Mouse (Mus musculus) adrenal gland, postnatal 25 days (tissue): ENCODE measurements around the gene Kiss1. TPM values are rescaled to one million over a fixed set of nuclear protein-coding genes. Genes with fewer than 3 reads are reported as not detected.
A peak's percentile ranks its signal among the peaks of the same experiment; 100 is the strongest.
"Not testable (repeated sequence)": the region's sequence is repeated elsewhere in the genome, so short reads cannot be mapped to it uniquely, and the experiment has no call there.

Source experiments
- DNase-seq: peaks from one replicate; pipeline ENCODE4 v3.0.0; 2021; ENCODE audit warnings: mixed read lengths
- total RNA-seq: library from RNA; stranded (reverse); gene quantifications from 2 replicates; pipeline ENCODE4 v1.2.3, GENCODE M21; 2021

Kiss1 gene
- total RNA-seq, 1 experiment from 2014 or later: not detected

GRCm38 (mm10) chr1:133323333-133323732 is 1.7 kb downstream of the Kiss1 start:
- no peak for DNase-seq

GRCm38 (mm10) chr1:133325951-133326350 is 4.3 kb downstream of the Kiss1 start:
- DNase-seq: no peak

- DNase-seq: no peak
Observed at GRCm38 (mm10) chr1:133327094-133327493, 5.4 kb downstream of the Kiss1 start.

GRCm38 (mm10) chr1:133328299-133328795 is 6.7 kb downstream of the Kiss1 start:
- DNase-seq: no peak

GRCm38 (mm10) chr1:133328896-133329637 is 7.4 kb downstream of the Kiss1 start:
- DNase-seq: no peak

GRCm38 (mm10) chr1:133329638-133329964 is 7.9 kb downstream of the Kiss1 start:
- no peak for DNase-seq

GRCm38 (mm10) chr1:133331142-133331541 is 9.5 kb downstream of the Kiss1 start:
- no peak for DNase-seq

- no peak for DNase-seq
Observed at GRCm38 (mm10) chr1:133332656-133333430, 11.2 kb downstream of the Kiss1 start.

- DNase-seq: no peak
Observed at GRCm38 (mm10) chr1:133333937-133334336, 12.3 kb downstream of the Kiss1 start.

GRCm38 (mm10) chr1:133340403-133340802 is 18.7 kb downstream of the Kiss1 start:
- DNase-seq: not testable (repeated sequence)

- no peak for DNase-seq
Observed at GRCm38 (mm10) chr1:133344357-133344756, 22.7 kb downstream of the Kiss1 start.

GRCm38 (mm10) chr1:133346531-133346930 is 24.9 kb downstream of the Kiss1 start:
- DNase-seq: no peak

- DNase-seq: no peak
Observed at GRCm38 (mm10) chr1:133347226-133347625, 25.6 kb downstream of the Kiss1 start.

GRCm38 (mm10) chr1:133347693-133348520 is 26.2 kb downstream of the Kiss1 start:
- no peak for DNase-seq

GRCm38 (mm10) chr1:133350210-133350609 is 28.5 kb downstream of the Kiss1 start, which contains the start of gene Ren1:
TSS of gene Ren1 (plus strand) at chr1:133350510.
- no peak for DNase-seq

- DNase-seq: no peak
Observed at GRCm38 (mm10) chr1:133351762-133352161, 30.1 kb downstream of the Kiss1 start.

- DNase-seq: peak; percentile 80
Observed at GRCm38 (mm10) chr1:133353371-133353809, 31.7 kb downstream of the Kiss1 start.

GRCm38 (mm10) chr1:133355469-133355868 is 33.8 kb downstream of the Kiss1 start:
- DNase-seq: no peak

- DNase-seq: no peak
Observed at GRCm38 (mm10) chr1:133355912-133356311, 34.2 kb downstream of the Kiss1 start.

- no peak for DNase-seq
Observed at GRCm38 (mm10) chr1:133356330-133356729, 34.7 kb downstream of the Kiss1 start.

GRCm38 (mm10) chr1:133361006-133361405 is 39.3 kb downstream of the Kiss1 start:
- no peak for DNase-seq

- DNase-seq: no peak
Observed at GRCm38 (mm10) chr1:133362103-133362502, 40.4 kb downstream of the Kiss1 start.
